Mouse (Mus musculus): ENCODE measurements around the gene Nfya. TPM values are rescaled to one million over a fixed set of nuclear protein-coding genes. Genes with fewer than 3 reads are reported as not detected.

Gene Nfya
- total and polyA plus RNA-seq, 3 experiments, result 26.9 to 44.2 (median 29.3) TPM

- dilution Hi-C loops (cut with MboI; ENCODE audit: extremely low pct_ligation_motif_present, extremely low pct_unique_long_range_greater_than_20kb, low sequenced_read_pairs), result no loop called here
- H3K27me3 ChIP-seq (replicated peaks), result no peaks in the 10 kb centered on the region
- no peaks in the 10 kb centered on the region for H3K9me3 ChIP-seq (replicated peaks; ENCODE audit: low read length)
- 0 out of 2 replicates have a peak overlapping the region, but pooled peaks have one; percentile 36 for H3K27ac ChIP-seq (ENCODE audit: insufficient read depth, low read depth)
- in situ Hi-C loops (cut with MboI; ENCODE audit: low pct_ligation_motif_present, low pct_unique_long_range_greater_than_20kb, low sequenced_read_pairs), result no loop called here
- TF ChIP-seq USF2 (conservative IDR thresholded peaks at IDR 0.05; ENCODE audit: low read depth, low read length) (no peak), ZKSCAN1 (IDR thresholded peaks at IDR 0.05; ENCODE audit: borderline replicate concordance, low read depth, low read length) (no peak), SMC3 (IDR thresholded peaks at IDR 0.05; ENCODE audit: low read depth, low read length) (no peak), TBP (conservative IDR thresholded peaks at IDR 0.05; ENCODE audit: low read depth, low read length) (no peak), HCFC1 (IDR thresholded peaks at IDR 0.05; ENCODE audit: low read depth, low read length) (no peak), USF1 (IDR thresholded peaks at IDR 0.05; ENCODE audit: low read depth, low read length) (no peak), EP300 (IDR thresholded peaks at IDR 0.05; ENCODE audit: low read length) (no peak), POLR2AphosphoS2 (IDR thresholded peaks at IDR 0.05; ENCODE audit: low read depth, low read length) (no peak), KAT2A (IDR thresholded peaks at IDR 0.05; ENCODE audit: insufficient replicate concordance, low read length) (no peak), UBTF (IDR thresholded peaks at IDR 0.05; ENCODE audit: low read depth, low read length) (no peak), RAD21 (IDR thresholded peaks at IDR 0.05; ENCODE audit: low read depth, low read length) (no peak), PAX5 (IDR thresholded peaks at IDR 0.05; ENCODE audit: low read length) (no peak), E2F4 (IDR thresholded peaks at IDR 0.05; ENCODE audit: insufficient replicate concordance, low read depth, low read length) (no peak), MEF2A (IDR thresholded peaks at IDR 0.05; ENCODE audit: borderline replicate concordance, low read depth, low read length) (no peak), MAZ (IDR thresholded peaks at IDR 0.05; ENCODE audit: low read depth, low read length) (no peak), ZC3H11A (IDR thresholded peaks at IDR 0.05; ENCODE audit: low read depth, low read length) (no peak), SIN3A (IDR thresholded peaks at IDR 0.05; ENCODE audit: low read length) (no peak)
- H3K4me3 ChIP-seq (replicated peaks in 1 of 3; ENCODE audit: low read depth in 2 of 3, low read length in 2 of 3, poor library complexity in 1 of 3), result peak overlapping the region in 2 of 3 experiments; percentile 6 to 88
- H3K36me3 ChIP-seq (replicated peaks in 1 of 2; ENCODE audit: control insufficient read depth in 1 of 2, insufficient read depth in 1 of 2, low read length in 1 of 2), result peaks cover 3 to 44% of the 10 kb centered on the region in 2 experiments
- DNase-seq (ENCODE audit: extremely low read depth), result no peak
- H3K79me2 ChIP-seq (replicated peaks; ENCODE audit: control insufficient read depth, extremely low read depth, insufficient read depth, poor library complexity, severe bottlenecking), result peaks cover 69% of the 10 kb centered on the region
- peak overlapping the region; percentile 96 for H3K4me2 ChIP-seq (ENCODE audit: insufficient read depth, low read depth, poor library complexity, severe bottlenecking)
- peak overlapping the region; percentile 96; the same call in 1 of the 2 replicates for H3K9ac ChIP-seq (ENCODE audit: insufficient read depth, low read depth)
- H3K4me1 ChIP-seq (ENCODE audit: control insufficient read depth in 1 of 2, insufficient read depth in 2 of 2), result peaks cover 15 to 59% of the 10 kb centered on the region in 2 experiments
These were observed 2.6 kb downstream of the Nfya start for GRCm38 (mm10) chr17:48407154-48407553.

GRCm38 (mm10) chr17:48404706-48405105 lies 5.0 kb downstream of the Nfya start:
- Histone ChIP-seq H3K4me2 (ENCODE audit: insufficient read depth, low read depth, poor library complexity, severe bottlenecking) (no peak overlapping the region), H3K27ac (ENCODE audit: insufficient read depth, low read depth) (no peak overlapping the region), H3K36me3 (replicated peaks in 1 of 2; ENCODE audit: control insufficient read depth in 1 of 2, insufficient read depth in 1 of 2, low read length in 1 of 2) (peaks cover 8 to 60% of the 10 kb centered on the region in 2 experiments), H3K79me2 (replicated peaks; ENCODE audit: control insufficient read depth, extremely low read depth, insufficient read depth, poor library complexity, severe bottlenecking) (peaks cover 79% of the 10 kb centered on the region), H3K9ac (ENCODE audit: insufficient read depth, low read depth) (no peak overlapping the region), H3K9me3 (replicated peaks; ENCODE audit: low read length) (no peaks in the 10 kb centered on the region), H3K27me3 (replicated peaks) (no peaks in the 10 kb centered on the region), H3K4me1 (ENCODE audit: control insufficient read depth in 1 of 2, insufficient read depth in 2 of 2) (peaks cover 23 to 71% of the 10 kb centered on the region in 2 experiments), H3K4me3 (replicated peaks in 1 of 3; ENCODE audit: low read depth in 2 of 3, low read length in 2 of 3, poor library complexity in 1 of 3) (no peak overlapping the region)
- in situ Hi-C loops (cut with MboI; ENCODE audit: low pct_ligation_motif_present, low pct_unique_long_range_greater_than_20kb, low sequenced_read_pairs) (no loop called here), dilution Hi-C loops (cut with MboI; ENCODE audit: extremely low pct_ligation_motif_present, extremely low pct_unique_long_range_greater_than_20kb, low sequenced_read_pairs) (no loop called here)
- TF ChIP-seq USF1 (IDR thresholded peaks at IDR 0.05; ENCODE audit: low read depth, low read length), result no peak
- TF ChIP-seq MAZ (IDR thresholded peaks at IDR 0.05; ENCODE audit: low read depth, low read length), result no peak
- no peak for TF ChIP-seq JUND (conservative IDR thresholded peaks at IDR 0.05; ENCODE audit: low read depth, low read length)
- no peak for TF ChIP-seq JUN (IDR thresholded peaks at IDR 0.05; ENCODE audit: insufficient read depth, low read depth, low read length)
- no peak for TF ChIP-seq ZKSCAN1 (IDR thresholded peaks at IDR 0.05; ENCODE audit: borderline replicate concordance, low read depth, low read length)
- no peak for TF ChIP-seq MXI1 (IDR thresholded peaks at IDR 0.05; ENCODE audit: low read depth, low read length)
- TF ChIP-seq CHD2 (IDR thresholded peaks at IDR 0.05; ENCODE audit: low read length), result no peak
- no peak for DNase-seq (ENCODE audit: extremely low read depth)
